Mouse (Mus musculus) liver (tissue): ENCODE measurements around the gene Arhgef16.

Experiments used
- DNase-seq: peaks from one replicate; pipeline ENCODE4 v3.0.0-alpha.2; 2020; ENCODE audit warnings: mixed read lengths

The Arhgef16 gene

GRCm38 (mm10) chr4:154301466-154301881 lies at the start of gene Arhgef16:
Gene Arhgef16 (minus strand): TSS chr4:154301676.
- peak; percentile 36 for DNase-seq

GRCm38 (mm10) chr4:154348197-154348786 lies 46.8 kb upstream of the Arhgef16 start:
- no peak for DNase-seq

- no peak for DNase-seq
Observed at GRCm38 (mm10) chr4:154346731-154347522, 45.5 kb upstream of the Arhgef16 start.

GRCm38 (mm10) chr4:154336650-154337049 lies 35.2 kb upstream of the Arhgef16 start:
- DNase-seq: no peak

- DNase-seq: no peak
Observed at GRCm38 (mm10) chr4:154335761-154336160, 34.3 kb upstream of the Arhgef16 start, which contains the start of gene B230104I21Rik. Gene B230104I21Rik (plus strand): TSS chr4:154336127.

GRCm38 (mm10) chr4:154334699-154335402 lies 33.4 kb upstream of the Arhgef16 start:
- peak; percentile 81 for DNase-seq

GRCm38 (mm10) chr4:154333300-154333699 lies 31.8 kb upstream of the Arhgef16 start:
- DNase-seq: no peak

GRCm38 (mm10) chr4:154331271-154331670 lies 29.8 kb upstream of the Arhgef16 start:
- no peak for DNase-seq

GRCm38 (mm10) chr4:154330001-154330400 lies 28.5 kb upstream of the Arhgef16 start:
- DNase-seq: no peak

- DNase-seq: peak; percentile 56
Observed at GRCm38 (mm10) chr4:154328836-154329235, 27.4 kb upstream of the Arhgef16 start.

GRCm38 (mm10) chr4:154328431-154328830 lies 27.0 kb upstream of the Arhgef16 start:
- DNase-seq: no peak

GRCm38 (mm10) chr4:154325410-154325809 lies 23.9 kb upstream of the Arhgef16 start:
- no peak for DNase-seq

GRCm38 (mm10) chr4:154313622-154313967 lies 12.1 kb upstream of the Arhgef16 start:
- no peak for DNase-seq

- DNase-seq: no peak
Observed at GRCm38 (mm10) chr4:154312935-154313621, 11.6 kb upstream of the Arhgef16 start.

GRCm38 (mm10) chr4:154312143-154312812 lies 10.8 kb upstream of the Arhgef16 start:
- DNase-seq: no peak

- no peak for DNase-seq
Observed at GRCm38 (mm10) chr4:154310576-154311262, 9.2 kb upstream of the Arhgef16 start.

- no peak for DNase-seq
Observed at GRCm38 (mm10) chr4:154309131-154309530, 7.7 kb upstream of the Arhgef16 start.

GRCm38 (mm10) chr4:154299541-154300271 lies 1.8 kb downstream of the Arhgef16 start:
- peak; percentile 13 for DNase-seq

- peak; percentile 29 for DNase-seq
Observed at GRCm38 (mm10) chr4:154297761-154298160, 3.7 kb downstream of the Arhgef16 start.

- DNase-seq: peak; percentile 51
Observed at GRCm38 (mm10) chr4:154294262-154294731, 7.2 kb downstream of the Arhgef16 start.

GRCm38 (mm10) chr4:154293735-154294201 lies 7.7 kb downstream of the Arhgef16 start:
- DNase-seq: no peak
